In the genomic region with DNA sequence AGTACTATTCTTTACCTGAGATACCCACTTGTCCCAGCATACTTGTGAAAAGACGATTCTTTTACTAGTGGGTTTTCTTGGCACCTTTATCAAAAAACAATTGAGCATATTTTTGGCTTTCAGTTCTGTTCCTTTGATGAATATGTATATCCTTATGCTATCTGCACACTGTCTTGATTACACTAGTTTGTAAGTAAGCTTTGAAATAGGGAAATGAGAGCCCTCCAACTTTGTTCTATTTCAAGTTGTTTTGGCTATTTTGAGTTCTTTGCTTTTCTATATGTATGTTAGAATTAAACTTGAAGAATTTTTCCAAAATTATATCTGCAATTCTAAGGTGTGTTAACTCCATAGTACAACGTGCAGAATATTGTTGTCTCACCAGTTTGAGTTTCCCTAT, we compare ENCODE assay signal across 25 mouse cellular contexts.
DNase-seq lines count a peak whose midpoint lies in the region; ATAC-seq lines count a peak whose summit lies in the region.
"Had no signal": no experiment of that assay in that cellular context is flagged by ENCODE, and none has a peak within 500 bp of the region (broad histone marks: within the 10 kb centered on the region; RNA-seq: fewer than 3 reads in every experiment).

No protein-coding gene starts in this region.

- no peak overlapping the region for H3K9ac ChIP-seq in forebrain, embryonic 14.5 days (ENCODE audit: low read length)
- H3K9ac ChIP-seq in forebrain, embryonic 16.5 days (replicated peaks; ENCODE audit: low read depth, low read length) = no peak overlapping the region
- H3K9ac ChIP-seq: embryonic facial prominence, embryonic 12.5 days; embryonic facial prominence, embryonic 15.5 days; heart, embryonic 13.5 days; hindbrain, embryonic 12.5 days; hindbrain, embryonic 15.5 days had no signal

- DNase-seq in forebrain, embryonic 14.5 days (ENCODE audit: low spot score) = peak; percentile 38
- DNase-seq in forebrain, embryonic 10.5 days (ENCODE audit: extremely low spot score, low spot score) = no peak
- peak; percentile 18 for DNase-seq in left cerebral cortex, adult 11 months (ENCODE audit: low spot score)
- no peak for DNase-seq in left cerebral cortex, postnatal 10 days (ENCODE audit: extremely low spot score in 1 of 2, low spot score in 2 of 2)
- DNase-seq in heart, postnatal 10 days = no peak
- no peak for DNase-seq in retina, embryonic 14.5 days (ENCODE audit: low spot score)
- DNase-seq: adrenal gland, postnatal 10 days; adrenal gland, postnatal 36 days; B cell, adult 2 months; cerebellum, adult 18-20 months; cerebellum, adult 9-11 months; cerebellum, postnatal 25 days; gastrocnemius, postnatal 25 days; heart, adult 18-20 months; kidney, adult 2 months had no signal

- WGBS in forebrain, embryonic 14.5 days = 85% methylated on average over 2 of the region's 2 CpGs
- 93% methylated on average over 2 of the region's 2 CpGs for WGBS in forebrain, embryonic 10.5 days
- WGBS in forebrain, embryonic 16.5 days = 61% methylated on average over 2 of the region's 2 CpGs

- H3K36me3 ChIP-seq in forebrain, embryonic 14.5 days (ENCODE audit: control insufficient read depth, insufficient read depth, low read length) = no peaks in the 10 kb centered on the region
- no peaks in the 10 kb centered on the region for H3K36me3 ChIP-seq in forebrain, embryonic 10.5 days (replicated peaks)
- no peaks in the 10 kb centered on the region for H3K36me3 ChIP-seq in forebrain, embryonic 16.5 days (ENCODE audit: control insufficient read depth, insufficient read depth)
- H3K36me3 ChIP-seq: embryonic facial prominence, embryonic 12.5 days; embryonic facial prominence, embryonic 15.5 days; G1E; heart, embryonic 13.5 days; hindbrain, embryonic 12.5 days; hindbrain, embryonic 15.5 days had no signal

- intact Hi-C loops in left cerebral cortex, postnatal 10 days (cut with DNase I) = no loop called here
- intact Hi-C loops in heart, postnatal 10 days (cut with DNase I) = no loop called here

- H3K9me3 ChIP-seq in forebrain, embryonic 14.5 days (replicated peaks; ENCODE audit: control insufficient read depth, low read length) = no peaks in the 10 kb centered on the region
- H3K9me3 ChIP-seq in forebrain, embryonic 10.5 days = no peaks in the 10 kb centered on the region
- H3K9me3 ChIP-seq in forebrain, embryonic 16.5 days (ENCODE audit: control insufficient read depth, low read length) = no peaks in the 10 kb centered on the region
- H3K9me3 ChIP-seq: embryonic facial prominence, embryonic 12.5 days; embryonic facial prominence, embryonic 15.5 days; heart, embryonic 13.5 days; hindbrain, embryonic 12.5 days; hindbrain, embryonic 15.5 days had no signal

- H3K27me3 ChIP-seq in forebrain, embryonic 14.5 days (replicated peaks; ENCODE audit: control insufficient read depth, insufficient read depth, low read length) = no peaks in the 10 kb centered on the region
- H3K27me3 ChIP-seq in forebrain, embryonic 10.5 days (ENCODE audit: poor library complexity, severe bottlenecking) = no peaks in the 10 kb centered on the region
- H3K27me3 ChIP-seq in forebrain, embryonic 16.5 days (replicated peaks; ENCODE audit: control insufficient read depth, insufficient read depth, low read length) = no peaks in the 10 kb centered on the region
- H3K27me3 ChIP-seq: CH12.LX; embryonic facial prominence, embryonic 12.5 days; embryonic facial prominence, embryonic 15.5 days; heart, embryonic 13.5 days; hindbrain, embryonic 12.5 days; hindbrain, embryonic 15.5 days; Patski had no signal

- H3K4me2 ChIP-seq in forebrain, embryonic 14.5 days (ENCODE audit: low read length) = no peak overlapping the region
- no peak overlapping the region for H3K4me2 ChIP-seq in forebrain, embryonic 16.5 days (ENCODE audit: low read length)
- H3K4me2 ChIP-seq: embryonic facial prominence, embryonic 12.5 days; embryonic facial prominence, embryonic 15.5 days; heart, embryonic 13.5 days; hindbrain, embryonic 12.5 days; hindbrain, embryonic 15.5 days had no signal

- no peaks in the 10 kb centered on the region for H3K4me1 ChIP-seq in forebrain, embryonic 14.5 days (ENCODE audit: control insufficient read depth, insufficient read depth, low read length)
- no peaks in the 10 kb centered on the region for H3K4me1 ChIP-seq in forebrain, embryonic 10.5 days
- H3K4me1 ChIP-seq in forebrain, embryonic 16.5 days (replicated peaks; ENCODE audit: control insufficient read depth, insufficient read depth, low read length) = no peaks in the 10 kb centered on the region
- H3K4me1 ChIP-seq: embryonic facial prominence, embryonic 12.5 days; embryonic facial prominence, embryonic 15.5 days; heart, embryonic 13.5 days; hindbrain, embryonic 12.5 days; hindbrain, embryonic 15.5 days had no signal

- no peak overlapping the region for H3K27ac ChIP-seq in forebrain, embryonic 14.5 days (ENCODE audit: low read depth, low read length)
- H3K27ac ChIP-seq in forebrain, embryonic 10.5 days = no peak overlapping the region
- no peak overlapping the region for H3K27ac ChIP-seq in forebrain, embryonic 16.5 days (ENCODE audit: low read length)
- H3K27ac ChIP-seq: embryonic facial prominence, embryonic 12.5 days; embryonic facial prominence, embryonic 15.5 days; heart, embryonic 13.5 days; hindbrain, embryonic 12.5 days; hindbrain, embryonic 15.5 days had no signal

- no peak overlapping the region for H3K4me3 ChIP-seq in forebrain, embryonic 14.5 days (ENCODE audit: low read depth, low read length)
- no peak overlapping the region for H3K4me3 ChIP-seq in forebrain, embryonic 10.5 days
- no peak overlapping the region for H3K4me3 ChIP-seq in forebrain, embryonic 16.5 days (replicated peaks; ENCODE audit: low read length)
- H3K4me3 ChIP-seq: embryonic facial prominence, embryonic 12.5 days; embryonic facial prominence, embryonic 15.5 days; heart, embryonic 13.5 days; hindbrain, embryonic 12.5 days; hindbrain, embryonic 15.5 days had no signal

- ATAC-seq in forebrain, embryonic 14.5 days = no peak
- ATAC-seq in forebrain, embryonic 16.5 days = peak; percentile 75
- ATAC-seq: intestine, postnatal 0 days; Patski had no signal

Comparison
In these comparisons a context has a peak if more than half of its experiments do, and no peak if none do; other contexts are left out.
1. DNase-seq: peak in forebrain, embryonic 14.5 days (single experiment) and left cerebral cortex, adult 11 months (single experiment); none in forebrain, embryonic 10.5 days (single experiment), left cerebral cortex, postnatal 10 days (0 of 2), heart, postnatal 10 days (0 of 2) and retina, embryonic 14.5 days (single experiment).